ENCODE assay signal across 8 mouse cellular contexts in the genomic region with DNA sequence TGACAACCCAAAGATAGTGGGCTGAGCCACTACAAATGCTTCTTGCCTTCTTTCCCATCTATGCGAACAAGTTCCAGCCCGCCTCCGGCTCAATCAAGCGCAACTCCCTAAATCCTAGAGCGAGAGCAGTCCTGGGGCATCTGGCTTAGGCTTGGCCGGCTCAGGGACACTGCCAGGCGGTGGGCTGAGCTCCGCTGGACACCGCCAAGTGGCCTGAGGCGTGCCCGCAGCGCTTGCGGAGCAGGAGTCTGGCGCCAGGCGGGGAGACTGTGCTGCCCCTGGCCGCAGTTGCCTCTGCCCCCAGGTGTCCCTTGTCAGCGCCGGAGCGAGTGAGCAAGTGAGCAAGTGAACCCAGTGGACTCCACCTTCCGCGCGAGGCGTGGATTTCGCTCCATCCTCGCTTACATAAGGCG. TPM values are rescaled to one million over a fixed set of nuclear protein-coding genes. Genes with fewer than 3 reads are reported as not detected.
A peak's percentile ranks its signal among the peaks of the same experiment; 100 is the strongest.
DNase-seq lines count a peak whose midpoint lies in the region; ATAC-seq and TF ChIP-seq lines count a peak whose summit lies in the region.

No protein-coding gene starts in this region.

- no peaks in the 10 kb centered on the region for H3K27me3 ChIP-seq in cerebellum, adult 2 months (ENCODE audit: control insufficient read depth, insufficient read depth, low read length)
- peaks cover 20% of the 10 kb centered on the region for H3K27me3 ChIP-seq in hindbrain, embryonic 12.5 days
- peaks cover 7% of the 10 kb centered on the region for H3K27me3 ChIP-seq in small intestine, adult 2 months (ENCODE audit: control insufficient read depth, insufficient read depth, low read length)

- H3K9ac ChIP-seq in hindbrain, embryonic 12.5 days, result peak overlapping the region; percentile 89

- H3K36me3 ChIP-seq in hindbrain, embryonic 12.5 days, result no peaks in the 10 kb centered on the region
- H3K36me3 ChIP-seq in small intestine, adult 2 months (ENCODE audit: control insufficient read depth, insufficient read depth, low read length), result no peaks in the 10 kb centered on the region

- peak; percentile 74 to 92 for DNase-seq in adrenal gland, adult (ENCODE audit: inconsistent age in 2 of 2, low spot score in 1 of 2)
- DNase-seq in cerebellum, adult 2 months, result peak; percentile 90 to 93
- peak; percentile 60 for DNase-seq in forelimb bud, embryonic 11.5 days (ENCODE audit: low read depth, low spot score)
- DNase-seq in layer of hippocampus, postnatal 14 days (ENCODE audit: low spot score in 2 of 2), result peak; percentile 52 to 60
- peak; percentile 12 for DNase-seq in lung, postnatal 36 days

- 0 out of 2 replicates have a peak, but pooled peaks have one; percentile 3 for TF ChIP-seq CTCF in cerebellum, adult 2 months (IDR thresholded peaks at IDR 0.05; ENCODE audit: borderline replicate concordance, insufficient read depth, low read depth, low read length)
- no peak for TF ChIP-seq CTCF in small intestine, adult 2 months (IDR thresholded peaks at IDR 0.05; ENCODE audit: extremely low read depth, insufficient read length, insufficient replicate concordance, low read depth, low read length)

- WGBS in cerebellum, adult 2 months, result under 1% methylated on average over 26 of the region's 26 CpGs
- WGBS in hindbrain, embryonic 12.5 days, result under 1% methylated on average over 23 of the region's 26 CpGs
- 3% methylated on average over 26 of the region's 26 CpGs for WGBS in small intestine, adult 2 months

- peak; percentile 42; the same call in 1 of the 2 replicates for TF ChIP-seq POLR2A in cerebellum, adult 2 months (IDR thresholded peaks at IDR 0.05; ENCODE audit: borderline replicate concordance, insufficient read depth, low read length)
- TF ChIP-seq POLR2A in small intestine, adult 2 months (IDR thresholded peaks at IDR 0.05; ENCODE audit: low read depth, low read length), result no peak

- H3K4me3 ChIP-seq in cerebellum, adult 2 months (replicated peaks; ENCODE audit: insufficient read depth, low read depth, low read length), result peak overlapping the region; percentile 90
- H3K4me3 ChIP-seq in hindbrain, embryonic 12.5 days, result peak overlapping the region; percentile 85
- peak overlapping the region; percentile 59 for H3K4me3 ChIP-seq in small intestine, adult 2 months (ENCODE audit: low read depth, low read length)

- H3K27ac ChIP-seq in cerebellum, adult 2 months (ENCODE audit: insufficient read depth, low read length), result peak overlapping the region; percentile 91
- H3K27ac ChIP-seq in hindbrain, embryonic 12.5 days, result peak overlapping the region; percentile 94
- no peak overlapping the region for H3K27ac ChIP-seq in small intestine, adult 2 months (ENCODE audit: insufficient read depth, low read depth, low read length)

- peak; percentile 81 for ATAC-seq in hindbrain, embryonic 12.5 days (ENCODE audit: low FRiP score)
- no peak for ATAC-seq in activated CD4-positive, CD25-positive, alpha-beta regulatory T cell, adult 4 months

- peaks cover 7% of the 10 kb centered on the region; the same call in 1 of the 2 replicates for H3K4me1 ChIP-seq in cerebellum, adult 2 months (ENCODE audit: control insufficient read depth, insufficient read depth, low read length)
- H3K4me1 ChIP-seq in hindbrain, embryonic 12.5 days, result peaks cover 17% of the 10 kb centered on the region; the same call in 1 of the 2 replicates
- no peaks in the 10 kb centered on the region for H3K4me1 ChIP-seq in small intestine, adult 2 months (ENCODE audit: control insufficient read depth, insufficient read depth, insufficient read length, low read length)

- no peaks in the 10 kb centered on the region for H3K9me3 ChIP-seq in hindbrain, embryonic 12.5 days (replicated peaks)

- H3K4me2 ChIP-seq in hindbrain, embryonic 12.5 days (replicated peaks), result peak overlapping the region; percentile 86

RNA-seq across cellular contexts. Expression of a gene that starts 0.3 kb away (rescaled TPM):
- 19.4 and 22.8 TPM in 2 replicates for polyA plus RNA-seq in cerebellum, adult 2 months (2012; rRNA removed)
- polyA plus RNA-seq in hindbrain, embryonic 12.5 days (2016; fragmentation: Nextera tagmentation; extraction: Ambion mirVana), result 21.5 and 21.7 TPM in 2 replicates
- 10 to 100 TPM; 42.5 to 47.9 TPM for total RNA-seq in layer of hippocampus, postnatal 14 days (2021)
- polyA plus RNA-seq in small intestine, adult 2 months (2012; rRNA removed), result 0.06 and 0.15 TPM in 2 replicates
- polyA plus RNA-seq in activated CD4-positive, CD25-positive, alpha-beta regulatory T cell, adult 4 months (2017; shearing (Covaris generic)), result not detected

Comparison
In these comparisons a context has a peak if more than half of its experiments do, and no peak if none do; other contexts are left out.
1. DNase-seq: peak in every context shown above with its lines; median percentile 92 in cerebellum, adult 2 months; 83 in adrenal gland, adult; 60 in forelimb bud, embryonic 11.5 days; 56 in layer of hippocampus, postnatal 14 days; 12 in lung, postnatal 36 days.
2. RNA of a gene that starts 0.3 kb away (polyA plus RNA-seq): 21.5 to 21.7 TPM in hindbrain, embryonic 12.5 days and 19.4 to 22.8 TPM in cerebellum, adult 2 months; 0.06 to 0.15 TPM in small intestine, adult 2 months and not detected in activated CD4-positive, CD25-positive, alpha-beta regulatory T cell, adult 4 months; every median in the first group is over 10 times any median in the second.
3. Peak in every context shown above with its lines, with median percentiles within 50 percentile points of each other: H3K4me3 ChIP-seq.